Mouse (Mus musculus) NIH3T3 (cell line): ENCODE results near the gene Arhgef10l.
A peak's percentile ranks its signal among the peaks of the same experiment; 100 is the strongest.

Source experiments
- DNase-seq: peaks from one replicate; pipeline ENCODE4 v3.0.0-alpha.2; 2012; ENCODE audit warnings: low read depth

Arhgef10l gene

GRCm38 (mm10) chr4:140631276-140631849 lies 34.4 kb downstream of the Arhgef10l start:
- DNase-seq, result no peak

- peak; percentile 92 for DNase-seq
These were observed 35.1 kb downstream of the Arhgef10l start for GRCm38 (mm10) chr4:140630651-140631241.

GRCm38 (mm10) chr4:140630136-140630535 lies 35.7 kb downstream of the Arhgef10l start:
- peak; percentile 73 for DNase-seq

- DNase-seq, result peak; percentile 19
These were observed 36.8 kb downstream of the Arhgef10l start for GRCm38 (mm10) chr4:140628971-140629370.

- DNase-seq, result no peak
These were observed 37.3 kb downstream of the Arhgef10l start for GRCm38 (mm10) chr4:140628412-140628943.

- DNase-seq, result no peak
These were observed 39.9 kb downstream of the Arhgef10l start for GRCm38 (mm10) chr4:140625651-140626525.

GRCm38 (mm10) chr4:140624468-140625176 lies 41.2 kb downstream of the Arhgef10l start:
- no peak for DNase-seq

GRCm38 (mm10) chr4:140624087-140624467 lies 41.7 kb downstream of the Arhgef10l start:
- no peak for DNase-seq

GRCm38 (mm10) chr4:140622819-140623218 lies 43.0 kb downstream of the Arhgef10l start:
- DNase-seq, result no peak

- no peak for DNase-seq
These were observed 45.3 kb downstream of the Arhgef10l start for GRCm38 (mm10) chr4:140620496-140620895.

- peak; percentile 77 for DNase-seq
These were observed 48.1 kb downstream of the Arhgef10l start for GRCm38 (mm10) chr4:140617391-140618385.

GRCm38 (mm10) chr4:140616894-140617293 lies 48.9 kb downstream of the Arhgef10l start:
- DNase-seq, result no peak

- no peak for DNase-seq
These were observed 49.6 kb downstream of the Arhgef10l start for GRCm38 (mm10) chr4:140616196-140616595.

GRCm38 (mm10) chr4:140615771-140616170 lies 50.0 kb downstream of the Arhgef10l start:
- DNase-seq, result no peak

- DNase-seq, result no peak
These were observed 51.3 kb downstream of the Arhgef10l start for GRCm38 (mm10) chr4:140614553-140614952.

- DNase-seq, result no peak
These were observed 51.7 kb downstream of the Arhgef10l start for GRCm38 (mm10) chr4:140614145-140614544.

GRCm38 (mm10) chr4:140610841-140611609 lies 54.8 kb downstream of the Arhgef10l start:
- peak; percentile 60 for DNase-seq

- DNase-seq, result no peak
These were observed 57.5 kb downstream of the Arhgef10l start for GRCm38 (mm10) chr4:140608228-140608720.

- DNase-seq, result no peak
These were observed 59.0 kb downstream of the Arhgef10l start for GRCm38 (mm10) chr4:140606779-140607178.

GRCm38 (mm10) chr4:140606197-140606596 lies 59.6 kb downstream of the Arhgef10l start:
- no peak for DNase-seq
